Mouse (Mus musculus) neural tube, embryonic 14.5 days (tissue): ENCODE measurements around the gene Trmt5. TPM values are rescaled to one million over a fixed set of nuclear protein-coding genes. Genes with fewer than 3 reads are reported as not detected.

Experiments
- polyA plus RNA-seq: library from polyadenylated mRNA; unstranded; fragments of >200 nt; fragmentation: Nextera tagmentation; extraction: Ambion mirVana; gene quantifications from 2 replicates; pipeline ENCODE4 v1.2.1, GENCODE M21; 2014

Trmt5 gene
- polyA plus RNA-seq, 1 experiment from 2014 or later: 16.9 TPM

Other genes starting within 250 kb of the Trmt5 start
- gene Six1, start 232.8 kb downstream of the Trmt5 start, polyA plus RNA-seq: 0.12 and 3.7 TPM in 2 replicates
- gene Six4, start 173.3 kb downstream of the Trmt5 start, polyA plus RNA-seq: 0.55 and 0.71 TPM in 2 replicates
- 20.8 and 21.7 TPM in 2 replicates for gene Mnat1, start 163.0 kb downstream of the Trmt5 start, polyA plus RNA-seq
- gene Slc38a6, start 69 bp upstream of the Trmt5 start, polyA plus RNA-seq: 11.0 and 20.7 TPM in 2 replicates